Mouse (Mus musculus) cortical plate, adult 2 months (tissue): ENCODE data around the gene Rubcnl.

Experiments
- CTCF ChIP-seq: fragments of 200-500 bp; IDR thresholded peaks from 2 replicates; pipeline ENCODE4 v1.5.1; 2011; ENCODE audit warnings: mild to moderate bottlenecking, control low read depth, low read length; ENCODE audit not compliant: insufficient read depth; ENCODE audit errors: extremely low read depth
- POLR2A ChIP-seq: fragments of 200-500 bp; IDR thresholded peaks from 2 replicates; pipeline ENCODE4 v1.6.1; 2011; ENCODE audit warnings: mild to moderate bottlenecking, low read length, control low read depth; ENCODE audit not compliant: insufficient read depth; ENCODE audit errors: extremely low read depth

DNA sequence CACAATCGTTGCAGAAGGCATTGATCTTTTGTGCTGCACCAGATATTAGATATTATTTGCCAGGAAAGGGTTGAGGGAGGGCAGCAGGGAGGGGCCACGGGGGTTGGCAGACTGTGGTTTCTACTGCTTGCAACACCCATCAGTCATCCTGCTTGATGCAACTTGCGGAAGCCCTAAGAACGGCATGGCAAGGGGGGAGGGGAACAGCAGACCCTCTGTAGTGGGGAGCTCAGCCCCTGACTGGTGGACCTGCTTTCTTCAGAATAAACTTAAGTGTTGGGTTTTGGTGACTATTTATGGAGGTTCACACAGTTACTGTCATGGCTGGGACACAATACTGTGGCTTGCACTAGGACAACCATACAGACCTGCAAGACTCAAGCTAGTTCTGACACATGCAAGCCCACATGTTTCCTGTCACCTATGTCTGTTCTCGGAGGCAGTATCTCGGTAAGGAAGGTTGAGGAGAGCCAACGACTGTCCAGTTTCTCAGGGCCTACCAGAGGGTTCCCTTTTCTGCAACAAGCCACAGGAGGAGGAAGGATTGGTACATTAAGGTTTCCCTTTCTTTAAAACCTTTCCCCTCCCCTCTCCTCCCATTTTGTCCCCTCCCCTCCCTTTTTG, 53.6 kb downstream of the Rubcnl start:
- TF ChIP-seq POLR2A (no peak), CTCF (no peak)
